Mouse (Mus musculus) embryonic fibroblast, embryonic 13.5 days (primary cell): ENCODE data around the gene Gse1.

ENCODE experiments used
- CTCF ChIP-seq: IDR thresholded peaks from 2 replicates; pipeline ENCODE4 v1.5.1; 2011; ENCODE audit warnings: mild to moderate bottlenecking, control low read depth, low read length, moderate library complexity, borderline replicate concordance; ENCODE audit not compliant: insufficient read depth
- POLR2A ChIP-seq: IDR thresholded peaks from 2 replicates; pipeline ENCODE4 v1.6.1; 2011; ENCODE audit warnings: low read depth, mild to moderate bottlenecking, control low read depth, low read length, moderate library complexity

- TF ChIP-seq CTCF (no peak), POLR2A (no peak)
Observed at GRCm38 (mm10) chr8:120526577-120526976, 298.3 kb downstream of the Gse1 start.
